Mouse (Mus musculus): ENCODE data around the gene Drd4. TPM values are rescaled to one million over a fixed set of nuclear protein-coding genes. Genes with fewer than 3 reads are reported as not detected.
A peak's percentile ranks its signal among the peaks of the same experiment; 100 is the strongest.

Gene Drd4
- polyA plus RNA-seq, 1 experiment from 2014 or later: not detected

- under 1% methylated on average over 53 of the region's 53 CpGs for WGBS (ENCODE audit: insufficient replicate concordance)
- Histone ChIP-seq H3K4me2 (peak overlapping the region; percentile 50), H3K27ac (replicated peaks) (no peak overlapping the region), H3K36me3 (replicated peaks) (peaks cover 3% of the 10 kb centered on the region; the same call in 1 of the 2 replicates), H3K9me3 (replicated peaks) (no peaks in the 10 kb centered on the region), H3K4me3 (replicated peaks) (peak overlapping the region; percentile 29), H3K4me1 (replicated peaks) (peaks cover 29% of the 10 kb centered on the region), H3K27me3 (peaks cover 74% of the 10 kb centered on the region), H3K9ac (no peak overlapping the region)
- ATAC-seq (ENCODE audit: insufficient read depth): no peak
Observed at GRCm38 (mm10) chr7:141293852-141294471, 2.2 kb downstream of the Drd4 start.

- ATAC-seq (ENCODE audit: insufficient read depth): no peak
- H3K36me3 ChIP-seq (replicated peaks): peaks cover 5% of the 10 kb centered on the region; the same call in 1 of the 2 replicates
- peak overlapping the region; percentile 50 for H3K4me2 ChIP-seq
- no peak overlapping the region for H3K9ac ChIP-seq
- 7% methylated on average over 22 of the region's 22 CpGs for WGBS (ENCODE audit: insufficient replicate concordance)
- no peaks in the 10 kb centered on the region for H3K9me3 ChIP-seq (replicated peaks)
- no peak overlapping the region for H3K4me3 ChIP-seq (replicated peaks)
- peaks cover 71% of the 10 kb centered on the region for H3K27me3 ChIP-seq
- H3K27ac ChIP-seq (replicated peaks): no peak overlapping the region
- H3K4me1 ChIP-seq (replicated peaks): peaks cover 29% of the 10 kb centered on the region
Observed at GRCm38 (mm10) chr7:141294479-141294878, 2.7 kb downstream of the Drd4 start.

GRCm38 (mm10) chr7:141297926-141298650 lies 6.3 kb downstream of the Drd4 start:
- peak; percentile 53 for ATAC-seq (ENCODE audit: insufficient read depth)

GRCm38 (mm10) chr7:141299175-141299574 lies 7.4 kb downstream of the Drd4 start:
- no peak overlapping the region for H3K4me2 ChIP-seq
- peaks cover 49% of the 10 kb centered on the region for H3K36me3 ChIP-seq (replicated peaks)
- 80% methylated on average over 8 of the region's 8 CpGs for WGBS (ENCODE audit: insufficient replicate concordance)
- no peaks in the 10 kb centered on the region for H3K9me3 ChIP-seq (replicated peaks)
- no peak for ATAC-seq (ENCODE audit: insufficient read depth)
- no peak overlapping the region for H3K27ac ChIP-seq (replicated peaks)
- H3K4me3 ChIP-seq (replicated peaks): no peak overlapping the region
- peaks cover 20% of the 10 kb centered on the region for H3K4me1 ChIP-seq (replicated peaks)
- H3K9ac ChIP-seq: no peak overlapping the region
- H3K27me3 ChIP-seq: peaks cover 24% of the 10 kb centered on the region

More at GRCm38 (mm10) chr7:141297926-141298650, 6.3 kb downstream of the Drd4 start:
- Histone ChIP-seq H3K4me2 (no peak overlapping the region), H3K9ac (no peak overlapping the region), H3K4me3 (replicated peaks) (no peak overlapping the region), H3K9me3 (replicated peaks) (no peaks in the 10 kb centered on the region), H3K27me3 (peaks cover 35% of the 10 kb centered on the region), H3K27ac (replicated peaks) (no peak overlapping the region), H3K4me1 (replicated peaks) (peaks cover 28% of the 10 kb centered on the region), H3K36me3 (replicated peaks) (peaks cover 38% of the 10 kb centered on the region)
- WGBS (ENCODE audit: insufficient replicate concordance): 47% methylated on average over 3 of the region's 3 CpGs

GRCm38 (mm10) chr7:141301386-141301785 lies 9.6 kb downstream of the Drd4 start:
- H3K4me3 ChIP-seq (replicated peaks): no peak overlapping the region
- H3K9ac ChIP-seq: no peak overlapping the region
- H3K27ac ChIP-seq (replicated peaks): no peak overlapping the region
- H3K4me2 ChIP-seq: no peak overlapping the region
- WGBS (ENCODE audit: insufficient replicate concordance): 88% methylated on average over 9 of the region's 9 CpGs
- ATAC-seq (ENCODE audit: insufficient read depth): no peak
- no peaks in the 10 kb centered on the region for H3K9me3 ChIP-seq (replicated peaks)
- H3K27me3 ChIP-seq: peaks cover 2% of the 10 kb centered on the region; the same call in 1 of the 2 replicates
- peaks cover 16% of the 10 kb centered on the region for H3K4me1 ChIP-seq (replicated peaks)
- H3K36me3 ChIP-seq (replicated peaks): peaks cover 69% of the 10 kb centered on the region

- Histone ChIP-seq H3K27me3 (no peaks in the 10 kb centered on the region), H3K9me3 (replicated peaks) (no peaks in the 10 kb centered on the region), H3K4me3 (replicated peaks) (no peak overlapping the region), H3K36me3 (replicated peaks) (peaks cover 77% of the 10 kb centered on the region), H3K4me1 (replicated peaks) (peaks cover 10% of the 10 kb centered on the region), H3K4me2 (no peak overlapping the region), H3K9ac (no peak overlapping the region), H3K27ac (replicated peaks) (no peak overlapping the region)
- ATAC-seq (ENCODE audit: insufficient read depth): no peak
- 67% methylated on average over 1 of the region's 1 CpGs for WGBS (ENCODE audit: insufficient replicate concordance)
Observed at GRCm38 (mm10) chr7:141302702-141303268, 11.0 kb downstream of the Drd4 start.

- H3K4me3 ChIP-seq (replicated peaks): no peak overlapping the region
- no peak overlapping the region for H3K9ac ChIP-seq
- peaks cover 4% of the 10 kb centered on the region for H3K4me1 ChIP-seq (replicated peaks)
- no peaks in the 10 kb centered on the region for H3K9me3 ChIP-seq (replicated peaks)
- no peak for ATAC-seq (ENCODE audit: insufficient read depth)
- peaks cover 92% of the 10 kb centered on the region for H3K36me3 ChIP-seq (replicated peaks)
- H3K4me2 ChIP-seq: no peak overlapping the region
- no peak overlapping the region for H3K27ac ChIP-seq (replicated peaks)
- 84% methylated on average over 4 of the region's 4 CpGs for WGBS (ENCODE audit: insufficient replicate concordance)
- H3K27me3 ChIP-seq: no peaks in the 10 kb centered on the region
Observed at GRCm38 (mm10) chr7:141304537-141304936, 12.7 kb downstream of the Drd4 start.

GRCm38 (mm10) chr7:141314416-141314815 lies 22.6 kb downstream of the Drd4 start:
- Histone ChIP-seq H3K9ac (no peak overlapping the region), H3K27ac (replicated peaks) (no peak overlapping the region), H3K9me3 (replicated peaks) (no peaks in the 10 kb centered on the region), H3K27me3 (no peaks in the 10 kb centered on the region), H3K4me3 (replicated peaks) (no peak overlapping the region), H3K36me3 (replicated peaks) (peaks cover 97% of the 10 kb centered on the region), H3K4me2 (no peak overlapping the region), H3K4me1 (replicated peaks) (no peaks in the 10 kb centered on the region)
- ATAC-seq (ENCODE audit: insufficient read depth): no peak
- WGBS (ENCODE audit: insufficient replicate concordance): 80% methylated on average over 2 of the region's 2 CpGs

- no peak overlapping the region for H3K27ac ChIP-seq (replicated peaks)
- peaks cover 97% of the 10 kb centered on the region for H3K36me3 ChIP-seq (replicated peaks)
Observed at GRCm38 (mm10) chr7:141315076-141315475, 23.3 kb downstream of the Drd4 start.

GRCm38 (mm10) chr7:141315974-141316373 lies 24.2 kb downstream of the Drd4 start:
- Histone ChIP-seq H3K27ac (replicated peaks) (no peak overlapping the region), H3K4me3 (replicated peaks) (no peak overlapping the region), H3K4me1 (replicated peaks) (no peaks in the 10 kb centered on the region), H3K4me2 (no peak overlapping the region), H3K9ac (no peak overlapping the region), H3K36me3 (replicated peaks) (peaks cover 97% of the 10 kb centered on the region), H3K27me3 (no peaks in the 10 kb centered on the region), H3K9me3 (replicated peaks) (no peaks in the 10 kb centered on the region)
- ATAC-seq (ENCODE audit: insufficient read depth): no peak
- 71% methylated on average over 5 of the region's 5 CpGs for WGBS (ENCODE audit: insufficient replicate concordance)

More at GRCm38 (mm10) chr7:141315076-141315475, 23.3 kb downstream of the Drd4 start:
- 60% methylated on average over 8 of the region's 8 CpGs for WGBS (ENCODE audit: insufficient replicate concordance)
- no peak overlapping the region for H3K4me3 ChIP-seq (replicated peaks)
- ATAC-seq (ENCODE audit: insufficient read depth): no peak
- H3K9me3 ChIP-seq (replicated peaks): no peaks in the 10 kb centered on the region
- H3K9ac ChIP-seq: no peak overlapping the region
- no peak overlapping the region for H3K4me2 ChIP-seq
- no peaks in the 10 kb centered on the region for H3K4me1 ChIP-seq (replicated peaks)
- no peaks in the 10 kb centered on the region for H3K27me3 ChIP-seq

GRCm38 (mm10) chr7:141317619-141318132 lies 25.9 kb downstream of the Drd4 start:
- ATAC-seq (ENCODE audit: insufficient read depth): no peak
- Histone ChIP-seq H3K9ac (no peak overlapping the region), H3K4me1 (replicated peaks) (no peaks in the 10 kb centered on the region), H3K36me3 (replicated peaks) (peaks cover 97% of the 10 kb centered on the region), H3K27me3 (no peaks in the 10 kb centered on the region), H3K4me2 (no peak overlapping the region), H3K27ac (replicated peaks) (no peak overlapping the region), H3K9me3 (replicated peaks) (no peaks in the 10 kb centered on the region), H3K4me3 (replicated peaks) (no peak overlapping the region)
- 67% methylated on average over 1 of the region's 1 CpGs for WGBS (ENCODE audit: insufficient replicate concordance)

Measured in liver, embryonic 15.5 days (tissue).